Mouse (Mus musculus) liver, embryonic 16.5 days (tissue): ENCODE data around the gene 4833423E24Rik. TPM values are rescaled to one million over a fixed set of nuclear protein-coding genes. Genes with fewer than 3 reads are reported as not detected.

Experiments
- ATAC-seq: fragments of 200-750 bp; cut with Nextera tagmentation; 2 replicates; pipeline ENCODE4 v1.8.0; 2017; ENCODE audit warnings: low read depth, mild to moderate bottlenecking, moderate number of reproducible peaks, moderate library complexity
- H3K27ac ChIP-seq: fragments of 300-500 bp; sonication (generic); 2 replicates; pipeline ENCODE4 v1.5.1; 2014; ENCODE audit warnings: mild to moderate bottlenecking, low read length
- H3K27me3 ChIP-seq: fragments of 300-500 bp; sonication (generic); 2 replicates; pipeline ENCODE4 v1.6.1; 2014; ENCODE audit warnings: low read depth, low read length, mixed read lengths; ENCODE audit not compliant: control insufficient read depth, insufficient read depth
- H3K36me3 ChIP-seq: fragments of 300-500 bp; sonication (generic); 2 replicates; pipeline ENCODE4 v1.6.1; 2014; ENCODE audit warnings: mild to moderate bottlenecking; ENCODE audit not compliant: control insufficient read depth, insufficient read depth
- H3K4me1 ChIP-seq: fragments of 300-500 bp; sonication (generic); 2 replicates; pipeline ENCODE4 v1.6.1; 2014; ENCODE audit warnings: low read depth, low read length, mixed read lengths; ENCODE audit not compliant: control insufficient read depth
- H3K4me2 ChIP-seq: fragments of 300-500 bp; sonication (generic); 2 replicates; pipeline ENCODE4 v1.6.1; 2014; ENCODE audit warnings: low read depth, low read length, mixed read lengths
- H3K4me3 ChIP-seq: fragments of 300-500 bp; sonication (generic); 2 replicates; pipeline ENCODE4 v1.5.1; 2014; ENCODE audit warnings: low read depth, mild to moderate bottlenecking, low read length
- H3K9ac ChIP-seq: fragments of 300-500 bp; sonication (generic); 2 replicates; pipeline ENCODE4 v1.6.1; 2014; ENCODE audit warnings: low read depth, low read length
- H3K9me3 ChIP-seq: fragments of 300-500 bp; sonication (generic); replicated peaks from 2 replicates; pipeline ENCODE4 v1.6.1; 2016; ENCODE audit warnings: low read length; ENCODE audit not compliant: control insufficient read depth
- WGBS: fragments of 180-500 bp; shearing (Covaris S2); extraction: QIAGEN DNeasy Blood & Tissue Kit; methylation state at CpG from one replicate; pipeline ENCODE4 v1.1.7; 2014; ENCODE audit not compliant: insufficient replicate concordance; 5-methylcytosine and 5-hydroxymethylcytosine counted together
- polyA plus RNA-seq: library from polyadenylated mRNA; unstranded; fragments of >200 nt; fragmentation: Nextera tagmentation; extraction: Ambion mirVana; gene quantifications from 2 replicates; pipeline ENCODE4 v1.2.1, GENCODE M21; 2015

The 4833423E24Rik gene
- not detected in 2 replicates for polyA plus RNA-seq

GRCm38 (mm10) chr2:85518879-85519278, at the start of gene 4833423E24Rik:
TSS of gene 4833423E24Rik (minus strand) at chr2:85519024.
- no peak within 1 kb of the TSS for H3K4me3 ChIP-seq
- no peak for ATAC-seq
- no peaks in the 10 kb centered on the region for H3K36me3 ChIP-seq
- H3K9me3 ChIP-seq = no peaks in the 10 kb centered on the region
- no peak within 1 kb of the TSS for H3K9ac ChIP-seq
- H3K4me2 ChIP-seq = no peak within 1 kb of the TSS
- no peaks in the 10 kb centered on the region for H3K4me1 ChIP-seq
- H3K27ac ChIP-seq = no peak within 1 kb of the TSS
- H3K27me3 ChIP-seq = no peaks in the 10 kb centered on the region
- 30% methylated on average over 3 of the region's 4 CpGs for WGBS

GRCm38 (mm10) chr2:85561187-85561586, 42.4 kb upstream of the 4833423E24Rik start:
- Histone ChIP-seq H3K27ac (no peak overlapping the region), H3K9ac (no peak overlapping the region), H3K4me1 (no peaks in the 10 kb centered on the region), H3K27me3 (no peaks in the 10 kb centered on the region), H3K4me3 (no peak overlapping the region), H3K36me3 (no peaks in the 10 kb centered on the region), H3K4me2 (no peak overlapping the region), H3K9me3 (no peaks in the 10 kb centered on the region)
- WGBS = 23% methylated on average over 4 of the region's 4 CpGs
- ATAC-seq = no peak

GRCm38 (mm10) chr2:85560226-85560625, 41.4 kb upstream of the 4833423E24Rik start:
- Histone ChIP-seq H3K27me3 (no peaks in the 10 kb centered on the region), H3K9me3 (no peaks in the 10 kb centered on the region), H3K27ac (no peak overlapping the region), H3K4me2 (no peak overlapping the region), H3K9ac (no peak overlapping the region), H3K4me1 (no peaks in the 10 kb centered on the region), H3K4me3 (no peak overlapping the region), H3K36me3 (no peaks in the 10 kb centered on the region)
- ATAC-seq = no peak
- WGBS = 27% methylated on average over 4 of the region's 4 CpGs

- no peak overlapping the region for H3K9ac ChIP-seq
- no peaks in the 10 kb centered on the region for H3K9me3 ChIP-seq
- 21% methylated on average over 1 of the region's 1 CpGs for WGBS
- no peak overlapping the region for H3K4me3 ChIP-seq
- no peaks in the 10 kb centered on the region for H3K27me3 ChIP-seq
- no peaks in the 10 kb centered on the region for H3K36me3 ChIP-seq
- H3K4me1 ChIP-seq = no peaks in the 10 kb centered on the region
- no peak overlapping the region for H3K4me2 ChIP-seq
- ATAC-seq = no peak
- H3K27ac ChIP-seq = no peak overlapping the region
Observed at GRCm38 (mm10) chr2:85554806-85555205, 36.0 kb upstream of the 4833423E24Rik start.

- 48% methylated on average over 1 of the region's 1 CpGs for WGBS
- Histone ChIP-seq H3K4me1 (no peaks in the 10 kb centered on the region), H3K9me3 (no peaks in the 10 kb centered on the region), H3K9ac (no peak overlapping the region), H3K4me2 (no peak overlapping the region), H3K4me3 (no peak overlapping the region), H3K27me3 (no peaks in the 10 kb centered on the region), H3K36me3 (no peaks in the 10 kb centered on the region), H3K27ac (no peak overlapping the region)
- ATAC-seq = no peak
Observed at GRCm38 (mm10) chr2:85533934-85534333, 15.1 kb upstream of the 4833423E24Rik start.

- no peaks in the 10 kb centered on the region for H3K4me1 ChIP-seq
- ATAC-seq = no peak
- no peaks in the 10 kb centered on the region for H3K27me3 ChIP-seq
- H3K27ac ChIP-seq = no peak overlapping the region
- no peaks in the 10 kb centered on the region for H3K9me3 ChIP-seq
- no peak overlapping the region for H3K4me2 ChIP-seq
- 50% methylated on average over 2 of the region's 2 CpGs for WGBS
- H3K36me3 ChIP-seq = no peaks in the 10 kb centered on the region
- no peak overlapping the region for H3K4me3 ChIP-seq
- no peak overlapping the region for H3K9ac ChIP-seq
Observed at GRCm38 (mm10) chr2:85532082-85532778, 13.4 kb upstream of the 4833423E24Rik start.

- Histone ChIP-seq H3K4me1 (no peaks in the 10 kb centered on the region), H3K4me2 (no peak overlapping the region), H3K4me3 (no peak overlapping the region), H3K27me3 (no peaks in the 10 kb centered on the region), H3K9ac (no peak overlapping the region), H3K36me3 (no peaks in the 10 kb centered on the region), H3K9me3 (no peaks in the 10 kb centered on the region), H3K27ac (no peak overlapping the region)
- ATAC-seq = no peak
- 60% methylated on average over 2 of the region's 2 CpGs for WGBS
Observed at GRCm38 (mm10) chr2:85522859-85523489, 4.2 kb upstream of the 4833423E24Rik start.

GRCm38 (mm10) chr2:85518292-85518691, 532 bp downstream of the 4833423E24Rik start:
- Histone ChIP-seq H3K27me3 (no peaks in the 10 kb centered on the region), H3K4me3 (no peak overlapping the region), H3K9ac (no peak overlapping the region), H3K27ac (no peak overlapping the region), H3K4me1 (no peaks in the 10 kb centered on the region), H3K36me3 (no peaks in the 10 kb centered on the region), H3K4me2 (no peak overlapping the region), H3K9me3 (no peaks in the 10 kb centered on the region)
- 74% methylated on average over 10 of the region's 10 CpGs for WGBS
- ATAC-seq = no peak

GRCm38 (mm10) chr2:85510376-85510775, 8.4 kb downstream of the 4833423E24Rik start:
- ATAC-seq = no peak
- H3K4me1 ChIP-seq = no peaks in the 10 kb centered on the region
- H3K4me2 ChIP-seq = no peak overlapping the region
- H3K4me3 ChIP-seq = no peak overlapping the region
- H3K27ac ChIP-seq = no peak overlapping the region
- H3K27me3 ChIP-seq = no peaks in the 10 kb centered on the region
- H3K36me3 ChIP-seq = no peaks in the 10 kb centered on the region
- WGBS = 33% methylated on average over 3 of the region's 3 CpGs
- H3K9ac ChIP-seq = no peak overlapping the region
- H3K9me3 ChIP-seq = no peaks in the 10 kb centered on the region
